Mouse (Mus musculus): Measurements from ENCODE around the gene Bcas3.

Gene Bcas3

DNA sequence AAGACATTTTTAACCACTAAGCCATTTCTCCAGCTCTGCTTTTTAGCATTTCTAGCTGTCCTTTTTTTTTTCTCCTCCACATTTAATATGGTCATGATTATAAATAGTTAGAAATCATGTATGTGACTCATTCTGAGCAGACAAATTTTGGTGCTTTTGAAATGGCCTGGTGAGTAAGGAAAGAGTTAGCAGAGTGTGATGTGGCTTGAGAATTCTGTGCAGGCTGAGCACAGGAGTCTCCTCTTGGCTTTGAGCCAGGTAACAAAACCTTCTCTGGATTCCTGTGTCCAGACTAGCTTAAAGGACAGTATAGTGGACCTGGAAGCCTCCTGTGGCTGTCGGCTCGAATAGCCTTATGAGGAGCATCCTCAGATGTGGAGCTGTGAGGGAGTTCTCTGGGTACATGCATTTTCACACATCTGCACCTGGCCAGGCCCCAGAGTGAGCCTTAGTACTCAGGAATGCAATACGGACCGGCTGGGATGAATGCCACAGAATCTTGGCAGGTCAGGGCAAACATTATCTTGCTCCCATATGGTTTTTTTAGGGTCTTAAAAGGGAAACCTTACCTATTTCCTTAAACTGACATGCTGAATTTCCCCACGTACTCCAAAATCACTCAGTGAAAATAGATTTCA lies 256.5 kb downstream of the Bcas3 start:
- peak in 1 of 2 experiments; percentile 66 for DNase-seq (ENCODE audit: inconsistent age in 2 of 2, low spot score in 1 of 2)

DNA sequence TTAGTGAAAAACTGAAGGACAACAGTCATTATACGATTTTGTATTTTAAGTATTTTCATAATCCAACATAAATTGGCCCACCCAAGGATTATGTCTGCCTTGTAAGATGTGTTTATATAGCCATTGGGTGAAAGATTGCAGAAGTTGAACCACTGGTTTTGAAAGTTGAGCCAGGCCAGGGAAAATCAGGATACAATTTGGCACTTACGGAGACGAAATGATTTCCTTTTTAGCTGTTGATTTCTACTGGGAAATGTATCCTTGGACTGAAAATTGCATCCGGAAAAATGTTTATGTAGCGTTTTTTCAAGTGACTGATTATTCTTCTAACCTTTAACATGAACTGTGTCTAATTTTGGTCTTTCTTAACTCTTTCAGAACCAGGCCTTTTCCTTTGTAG lies 260.1 kb downstream of the Bcas3 start:
- peak in 1 of 2 experiments; percentile 52 for DNase-seq (ENCODE audit: inconsistent age in 2 of 2, low spot score in 1 of 2)

DNA sequence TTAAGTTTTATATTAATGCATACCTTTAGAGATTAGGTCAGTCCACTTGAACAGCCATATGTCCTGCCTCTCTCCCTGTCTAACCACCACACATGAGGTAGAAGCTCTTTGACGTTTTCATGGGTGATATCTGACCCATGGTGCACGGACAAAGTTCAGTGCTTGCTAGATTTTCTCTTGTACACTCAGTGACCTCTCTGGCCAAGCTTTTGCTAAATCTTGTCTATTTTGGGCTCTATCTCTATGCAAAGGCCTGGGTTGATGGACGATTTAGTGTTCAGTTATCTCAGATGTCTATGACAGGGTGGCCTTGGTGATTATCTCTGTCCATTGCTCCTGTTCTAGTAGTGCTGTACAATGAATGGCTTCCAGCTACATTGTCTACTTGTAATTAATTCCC lies 260.6 kb downstream of the Bcas3 start:
- peak; percentile 54 to 80 for DNase-seq (ENCODE audit: inconsistent age in 2 of 2, low spot score in 1 of 2)

DNA sequence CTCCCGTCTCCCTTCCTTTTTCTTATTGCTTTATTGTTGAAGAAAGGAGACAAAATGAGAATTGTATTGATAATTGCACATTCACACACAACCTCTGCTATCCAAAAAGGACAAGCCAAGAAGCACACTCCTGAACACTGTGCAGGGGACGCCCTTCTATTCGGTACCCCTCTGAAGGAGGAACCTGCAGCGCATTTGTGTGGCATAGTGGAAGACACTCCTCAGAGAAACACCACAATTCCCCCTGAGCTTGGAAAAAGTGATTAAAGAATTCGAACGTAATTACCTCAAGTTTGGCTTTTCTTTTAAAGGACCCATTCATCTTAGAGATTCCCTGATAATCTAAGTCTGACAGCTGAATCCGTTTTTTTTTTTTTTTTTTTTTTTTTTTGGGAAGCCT lies 261.5 kb downstream of the Bcas3 start:
- DNase-seq (ENCODE audit: inconsistent age in 2 of 2, low spot score in 1 of 2), result no peak

DNA sequence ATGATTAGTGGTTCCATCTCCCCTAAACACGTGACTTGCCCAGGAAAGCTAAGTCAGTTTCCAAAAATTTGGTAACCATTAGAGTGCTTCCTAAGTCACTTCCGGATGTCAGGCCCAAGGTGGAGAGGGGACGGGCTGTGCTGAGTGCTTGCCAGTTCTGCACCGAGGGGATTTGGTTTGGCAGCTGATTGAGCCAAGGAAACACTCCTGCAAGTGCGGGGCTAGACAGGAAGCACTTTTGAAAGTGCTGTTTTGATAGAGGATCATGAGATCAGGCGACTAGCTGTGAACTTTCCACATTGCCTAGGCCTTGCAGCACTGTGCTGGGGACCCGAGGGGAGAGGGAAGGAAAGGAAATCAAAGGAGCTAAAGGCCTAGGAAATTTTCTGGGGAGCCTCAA lies 262.5 kb downstream of the Bcas3 start:
- peak; percentile 66 to 79 for DNase-seq (ENCODE audit: inconsistent age in 2 of 2, low spot score in 1 of 2)

DNA sequence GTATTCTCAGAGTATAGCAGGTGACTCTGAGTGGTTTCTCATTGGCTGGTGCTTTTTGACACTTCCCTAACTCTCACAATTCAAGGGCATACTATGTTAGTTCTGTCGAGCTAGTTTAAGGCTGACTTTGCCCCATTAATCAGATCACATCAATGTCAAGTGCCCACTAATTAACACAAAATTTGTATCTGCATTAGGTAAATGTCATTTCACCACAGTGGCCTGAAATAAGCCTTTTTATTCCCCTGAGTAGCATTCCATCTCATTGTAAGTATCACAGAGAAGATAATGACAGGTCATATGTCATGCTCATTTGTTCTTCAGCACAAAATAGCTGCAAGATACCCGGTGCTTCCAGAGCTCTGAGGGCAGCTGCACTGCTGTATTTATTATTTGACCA lies 268.5 kb downstream of the Bcas3 start:
- DNase-seq (ENCODE audit: inconsistent age in 2 of 2, low spot score in 1 of 2), result no peak

DNA sequence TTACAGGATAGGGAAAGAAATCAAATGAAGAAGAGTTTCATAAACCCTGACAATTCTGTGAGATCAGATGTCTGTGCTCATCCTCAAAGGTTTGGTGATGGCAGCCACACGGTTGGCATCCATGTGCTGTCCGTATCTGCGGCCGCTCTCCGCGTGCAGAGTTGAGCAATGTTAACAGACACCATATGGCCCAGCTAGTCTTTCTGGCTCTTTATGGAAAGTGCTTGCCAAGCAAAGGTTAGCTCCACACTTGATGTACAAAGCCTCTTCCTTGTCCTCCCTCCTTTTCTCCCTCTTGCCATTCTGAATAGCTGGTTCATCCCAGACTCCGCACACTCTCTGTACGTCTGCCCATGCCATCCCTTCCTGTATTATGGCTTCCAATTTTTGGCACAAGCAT lies 269.0 kb downstream of the Bcas3 start:
- no peak for DNase-seq (ENCODE audit: inconsistent age in 2 of 2, low spot score in 1 of 2)

DNA sequence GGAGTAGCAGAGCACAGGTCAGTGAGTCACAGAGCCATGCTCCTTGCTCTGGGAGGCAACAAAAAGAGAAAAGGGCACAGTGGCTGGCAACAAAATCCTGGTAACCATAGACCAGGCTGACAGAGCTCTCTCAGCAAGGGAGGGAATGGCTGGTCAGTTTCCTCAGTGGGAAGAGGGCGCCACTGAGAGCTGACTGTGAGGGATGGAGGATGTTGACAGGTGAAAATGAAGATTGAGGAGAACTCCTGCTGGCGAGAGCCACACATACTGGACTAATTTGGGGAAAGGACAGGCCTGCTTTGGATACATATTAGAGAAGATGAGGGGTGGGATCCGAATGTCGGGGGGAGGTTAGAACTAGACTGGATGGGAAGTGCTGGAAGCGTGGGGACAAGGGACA lies 272.2 kb downstream of the Bcas3 start:
- no peak for DNase-seq (ENCODE audit: inconsistent age in 2 of 2, low spot score in 1 of 2)

DNA sequence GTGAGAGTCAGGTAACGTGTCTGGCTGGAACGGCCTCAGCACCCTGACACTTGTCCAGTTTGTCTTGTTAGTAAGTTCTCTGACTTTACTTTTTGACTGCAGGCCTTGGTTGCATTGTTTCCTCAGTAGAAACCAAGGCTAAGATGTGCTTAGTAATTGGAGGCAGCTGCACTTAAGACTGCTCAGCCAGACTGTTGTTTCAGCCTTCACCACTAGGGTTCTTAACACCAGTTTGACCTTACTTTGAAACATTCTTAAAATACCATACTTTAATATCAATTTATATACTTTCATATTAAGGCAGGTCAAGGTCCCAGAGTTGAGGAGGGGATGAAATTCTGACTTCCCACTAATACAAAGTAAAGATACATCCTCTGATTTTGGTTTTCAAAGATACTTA lies 273.9 kb downstream of the Bcas3 start:
- peak in 1 of 2 experiments; percentile 46 for DNase-seq (ENCODE audit: inconsistent age in 2 of 2, low spot score in 1 of 2)

DNA sequence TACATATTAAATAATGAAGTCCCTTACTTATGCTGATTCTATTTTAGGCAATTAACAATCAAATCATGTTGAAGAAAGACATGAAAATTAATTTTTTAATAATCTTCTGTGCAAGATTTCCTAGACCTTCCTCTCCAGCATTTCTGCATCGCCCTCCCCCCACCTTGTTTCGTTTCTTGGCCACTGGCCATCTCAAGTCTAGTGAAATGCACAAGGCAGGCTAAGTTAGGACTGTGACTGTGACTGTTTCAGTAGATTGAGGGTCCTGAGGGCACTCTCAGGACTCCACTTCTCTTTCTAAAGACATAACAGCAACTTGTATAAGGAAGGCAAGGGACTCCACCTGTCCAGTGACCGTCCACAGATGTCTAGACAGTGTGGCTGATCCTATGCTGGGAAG lies 274.4 kb downstream of the Bcas3 start:
- peak in 1 of 2 experiments; percentile 38 for DNase-seq (ENCODE audit: inconsistent age in 2 of 2, low spot score in 1 of 2)

DNA sequence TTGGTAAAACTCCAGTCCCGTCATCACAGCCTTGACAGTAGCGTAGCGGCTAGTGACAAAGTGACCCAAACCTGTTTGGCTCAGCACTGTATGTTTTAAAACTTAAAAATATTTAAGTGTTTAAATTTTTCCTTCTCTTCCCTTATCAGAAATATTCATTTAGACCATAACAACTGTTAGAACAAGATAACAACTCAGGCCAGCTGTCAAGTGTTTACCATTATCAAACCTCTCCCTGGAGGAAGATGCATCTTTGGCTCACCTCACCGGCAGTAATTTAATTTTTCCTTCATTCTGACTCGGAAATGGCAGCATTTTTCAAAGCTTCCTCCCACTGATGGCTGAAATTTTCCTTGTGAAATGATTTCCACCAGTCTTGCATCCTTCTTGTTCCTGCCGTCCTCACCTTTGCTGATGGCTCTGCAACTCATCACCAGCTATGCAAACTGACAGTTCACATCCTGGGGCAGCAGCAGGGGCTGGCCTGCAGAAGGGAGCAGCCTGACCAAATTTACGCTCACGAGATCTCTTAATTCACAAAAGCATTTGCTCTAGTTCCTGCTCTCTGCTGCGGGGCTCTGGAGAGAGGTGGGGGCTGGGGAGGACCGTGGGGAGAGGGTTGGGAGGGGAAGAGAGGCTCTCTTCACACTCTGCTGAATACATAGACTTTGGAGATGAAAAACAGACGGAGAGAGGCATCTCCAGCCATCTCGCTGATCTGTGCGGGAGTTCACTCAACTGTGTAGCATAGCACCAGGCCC lies 275.5 kb downstream of the Bcas3 start:
- DNase-seq (ENCODE audit: inconsistent age in 2 of 2, low spot score in 1 of 2), result peak in 1 of 2 experiments; percentile 49

DNA sequence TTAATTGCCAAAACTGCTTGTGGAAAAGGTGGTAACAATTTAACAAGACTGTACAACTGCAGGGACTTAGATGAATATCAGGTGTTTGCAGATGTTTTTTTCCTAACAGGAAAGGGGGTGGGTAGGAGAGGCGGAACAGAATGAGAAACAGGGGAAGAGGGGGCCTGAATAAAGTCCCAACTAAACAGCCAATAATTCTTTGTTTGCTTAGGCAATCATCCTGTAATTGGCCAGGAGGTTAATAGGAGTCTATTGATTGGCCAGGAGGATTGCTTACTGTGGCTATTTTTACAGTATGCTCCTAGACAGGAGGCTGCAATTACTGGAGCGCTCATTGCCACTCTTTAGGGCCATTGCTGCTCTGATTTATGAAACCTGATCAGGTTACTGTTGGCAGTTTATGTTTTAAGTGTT lies 279.6 kb downstream of the Bcas3 start:
- DNase-seq (ENCODE audit: inconsistent age in 2 of 2, low spot score in 1 of 2), result no peak

DNA sequence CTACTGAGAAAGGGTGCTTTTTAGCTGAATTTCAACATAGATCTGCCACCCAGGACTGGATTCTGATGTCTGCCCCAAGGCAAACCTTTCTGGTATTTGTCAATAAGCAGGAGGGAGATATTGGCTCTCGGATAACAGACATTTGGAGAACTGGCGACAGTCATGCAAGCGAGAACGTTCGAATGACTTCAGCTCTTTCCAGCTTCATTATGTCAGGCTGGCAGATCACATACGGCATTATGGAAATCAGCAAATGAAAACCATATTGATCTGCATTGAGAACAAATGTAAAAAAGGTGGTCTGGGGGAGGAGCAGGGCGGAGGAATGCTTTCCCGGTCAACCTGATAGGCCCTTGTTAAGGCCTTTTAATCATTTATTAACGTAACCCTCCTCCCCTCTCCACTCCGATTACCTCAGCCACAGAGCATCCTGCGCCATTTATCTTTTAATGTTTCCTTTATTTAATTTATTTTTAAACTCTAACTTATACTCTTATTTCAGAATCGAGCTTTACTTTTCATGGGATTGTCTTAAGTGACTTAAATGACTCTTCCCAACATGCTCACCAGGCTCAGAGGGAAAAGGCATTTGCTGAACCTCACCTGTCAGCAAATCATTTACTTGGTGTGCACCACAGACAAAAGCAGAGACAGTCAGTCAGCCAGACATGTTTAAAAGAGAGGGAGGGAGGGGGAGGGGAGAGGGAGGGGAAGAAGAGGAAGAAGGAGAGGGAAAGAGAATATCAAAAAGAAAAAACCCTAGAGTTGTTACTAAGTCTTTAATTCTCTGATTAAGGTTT lies 285.9 kb downstream of the Bcas3 start:
- no peak for DNase-seq (ENCODE audit: inconsistent age in 2 of 2, low spot score in 1 of 2)

DNA sequence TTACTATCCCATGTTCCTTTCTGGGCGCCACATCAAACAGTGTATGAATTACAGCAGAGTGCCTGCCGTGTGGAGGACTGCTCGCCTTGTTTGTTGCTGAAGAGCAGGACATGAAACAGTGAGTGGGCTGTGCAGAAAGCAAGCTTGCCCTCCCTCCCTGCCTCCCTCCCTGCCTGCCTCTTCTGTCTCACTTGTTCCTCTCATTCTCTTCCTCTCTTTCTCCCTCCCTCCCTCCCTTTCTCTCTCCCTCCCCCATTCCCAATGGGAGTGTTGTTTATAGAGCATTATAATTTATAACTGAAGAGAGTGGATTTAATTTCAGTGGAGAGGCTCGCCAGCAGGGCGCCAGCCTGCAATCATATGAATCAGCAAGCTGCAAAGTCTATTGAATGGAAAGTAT lies 287.7 kb downstream of the Bcas3 start:
- DNase-seq (ENCODE audit: inconsistent age in 2 of 2, low spot score in 1 of 2), result peak; percentile 47 to 76

DNA sequence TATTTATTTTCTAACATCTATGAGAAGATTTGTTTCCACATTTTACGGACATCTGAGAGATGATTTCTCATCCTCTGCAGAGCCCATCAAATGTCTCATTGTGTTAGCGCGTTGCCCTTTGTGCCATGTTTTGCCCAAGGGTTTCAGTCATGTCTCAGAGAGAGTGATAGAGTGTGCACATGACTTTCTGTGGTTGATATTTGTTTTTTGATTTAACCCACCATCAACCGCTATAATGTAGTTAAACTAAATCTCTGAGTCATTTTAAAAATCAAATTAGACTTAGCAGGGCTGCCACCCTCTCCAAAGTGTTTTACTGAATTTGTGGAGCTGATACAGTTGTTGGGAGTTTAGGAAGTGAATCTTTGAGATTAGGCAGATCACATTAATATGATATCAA lies 288.5 kb downstream of the Bcas3 start:
- DNase-seq (ENCODE audit: inconsistent age in 2 of 2, low spot score in 1 of 2), result no peak

DNA sequence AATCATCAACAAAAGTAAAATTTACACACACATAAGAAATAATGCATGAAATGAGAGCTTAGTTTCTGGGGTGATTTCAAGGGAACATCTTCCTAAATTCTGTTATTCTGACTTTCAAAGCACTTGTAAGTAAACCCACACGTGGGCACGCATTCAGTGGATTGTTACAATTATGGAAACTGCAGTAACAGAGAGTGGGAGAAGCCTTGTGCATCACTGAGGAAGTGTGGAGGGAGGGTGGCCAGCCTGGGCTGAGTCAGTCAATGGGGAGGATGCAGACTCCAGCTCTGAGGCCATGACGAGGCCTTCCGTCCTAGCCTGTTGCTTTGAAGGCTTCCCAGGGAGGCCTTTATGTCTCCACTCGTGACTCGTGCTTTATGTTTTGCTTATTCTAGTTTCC lies 289.6 kb downstream of the Bcas3 start:
- DNase-seq (ENCODE audit: inconsistent age in 2 of 2, low spot score in 1 of 2), result peak in 1 of 2 experiments; percentile 54

DNA sequence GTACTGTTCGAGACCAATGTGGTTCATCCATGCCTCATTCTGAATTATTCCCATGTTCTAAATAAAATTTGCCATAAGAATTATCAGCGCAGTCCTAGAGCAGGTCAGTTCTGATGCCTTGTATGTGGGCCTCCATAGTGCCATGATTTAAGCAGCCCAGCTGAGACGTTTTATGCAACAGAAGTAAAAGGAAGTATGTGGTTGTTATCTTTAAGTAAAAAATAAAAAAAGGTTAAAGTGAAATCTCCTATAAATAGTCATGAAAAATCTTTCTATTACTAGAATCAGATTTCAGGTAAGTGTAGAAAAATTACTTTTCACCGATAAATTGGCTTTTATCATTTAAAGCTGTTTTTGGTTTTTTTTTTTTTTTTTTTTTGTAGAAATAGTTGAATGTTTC lies 290.1 kb downstream of the Bcas3 start:
- no peak for DNase-seq (ENCODE audit: inconsistent age in 2 of 2, low spot score in 1 of 2)

DNA sequence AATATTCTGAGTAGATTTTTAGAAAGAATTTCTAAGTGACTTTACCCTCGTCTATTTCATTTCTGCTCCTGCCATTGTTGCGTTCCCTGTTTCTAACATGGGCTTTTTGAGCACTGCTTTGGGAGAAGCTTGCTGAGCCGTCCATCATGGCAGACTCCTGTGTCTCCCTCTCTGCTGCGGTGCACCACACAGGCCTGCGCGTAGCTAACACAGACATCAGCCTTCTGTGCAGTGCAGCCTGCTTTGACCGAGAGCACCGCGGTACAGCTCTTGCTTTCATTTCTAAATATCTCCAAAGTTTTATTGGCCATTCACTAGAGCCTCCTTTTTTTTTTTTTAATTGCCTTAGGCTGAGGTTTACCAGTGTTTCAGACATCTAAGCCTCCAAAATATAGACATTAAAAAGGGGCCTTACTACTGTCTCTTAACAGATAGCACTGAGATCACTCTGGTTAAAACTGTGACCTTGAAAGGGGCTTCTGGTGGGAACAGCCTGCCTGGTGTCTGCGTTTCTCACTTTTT lies 290.6 kb downstream of the Bcas3 start:
- peak in 1 of 2 experiments; percentile 71 for DNase-seq (ENCODE audit: inconsistent age in 2 of 2, low spot score in 1 of 2)

DNA sequence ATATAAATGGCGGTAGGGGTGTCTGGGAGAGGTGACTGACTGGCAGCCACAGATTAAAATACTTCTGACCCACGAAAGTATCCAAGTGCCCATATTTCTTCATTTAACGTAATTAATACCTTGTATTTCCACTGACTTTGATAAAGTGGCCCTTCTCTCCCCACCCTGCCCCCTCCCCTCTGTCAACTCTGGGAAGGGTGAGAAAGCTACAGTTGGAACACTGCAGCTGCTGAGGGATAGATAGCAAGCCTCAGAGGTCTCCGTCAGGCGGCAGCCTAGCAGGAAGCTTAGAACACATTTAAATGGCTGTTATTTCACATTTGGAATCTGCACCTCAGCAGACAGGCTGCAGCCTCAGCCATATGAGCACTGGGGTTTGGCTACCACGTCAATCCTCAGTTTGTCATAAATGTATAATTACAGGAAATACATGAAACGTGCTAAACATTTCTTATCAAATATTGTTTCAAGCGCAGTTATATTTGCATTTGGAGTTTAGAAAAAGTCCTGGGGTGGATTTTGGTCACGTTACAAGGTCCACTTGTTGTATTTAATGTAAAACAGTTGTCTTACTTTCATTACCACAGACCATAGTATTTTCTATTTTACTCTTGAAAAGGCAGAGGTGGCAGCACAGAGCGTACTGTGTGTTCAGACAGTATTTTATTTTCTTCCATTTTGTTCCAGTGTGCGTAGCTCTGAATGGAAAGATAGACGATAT lies 291.2 kb downstream of the Bcas3 start:
- peak in 1 of 2 experiments; percentile 56 for DNase-seq (ENCODE audit: inconsistent age in 2 of 2, low spot score in 1 of 2)

DNA sequence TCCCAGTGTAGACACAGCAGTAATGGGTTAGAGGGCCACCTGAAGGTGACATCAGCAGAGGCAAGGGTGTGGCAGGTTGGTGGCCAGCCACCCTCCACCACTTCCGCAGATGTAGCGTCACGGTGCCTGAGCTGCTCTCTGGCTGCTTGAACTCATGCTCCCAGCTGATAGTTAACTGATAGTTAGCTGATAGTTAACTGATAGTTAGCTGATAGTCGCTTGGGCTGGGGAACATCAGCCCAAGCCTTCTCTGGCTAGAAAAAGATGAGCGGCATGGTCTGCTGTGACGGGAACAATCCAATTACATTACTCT lies 291.7 kb downstream of the Bcas3 start:
- no peak for DNase-seq (ENCODE audit: inconsistent age in 2 of 2, low spot score in 1 of 2)

DNA sequence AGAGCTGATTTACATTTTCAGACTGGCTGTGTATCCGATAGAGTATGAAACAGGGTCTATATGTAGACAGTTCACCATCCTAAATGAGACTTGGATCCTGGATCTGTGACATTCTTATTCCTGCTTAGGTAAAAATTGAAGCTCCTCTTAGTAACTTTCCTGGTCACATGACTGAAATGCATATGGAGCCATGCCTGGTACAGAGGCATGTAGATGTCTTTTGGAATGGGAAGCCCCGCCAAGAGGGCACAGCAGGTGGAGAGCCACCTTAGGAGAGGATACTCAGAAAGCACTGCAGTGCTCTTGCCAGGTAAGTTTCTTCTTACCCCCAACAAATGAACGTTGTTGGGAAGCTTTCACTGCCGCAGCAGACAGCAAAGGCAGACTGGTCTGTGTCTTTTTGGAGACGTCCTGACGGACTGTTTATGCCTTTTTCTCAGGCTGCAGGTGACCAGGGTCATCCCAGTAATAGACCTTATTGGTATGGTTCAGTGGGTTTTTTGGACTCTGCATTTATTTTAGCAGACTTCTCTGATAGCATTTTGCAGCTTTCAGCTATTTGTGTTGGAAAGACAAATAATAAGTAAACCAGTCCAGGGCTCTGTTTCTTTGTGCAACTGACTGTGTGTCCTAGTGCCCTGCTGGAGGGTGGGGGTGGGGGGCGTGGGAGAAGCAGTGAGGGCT lies 292.3 kb downstream of the Bcas3 start:
- DNase-seq (ENCODE audit: inconsistent age in 2 of 2, low spot score in 1 of 2), result no peak
